Mouse (Mus musculus): ENCODE measurements around the gene Pcnx3. TPM values are rescaled to one million over a fixed set of nuclear protein-coding genes. Genes with fewer than 3 reads are reported as not detected.
A peak's percentile ranks its signal among the peaks of the same experiment; 100 is the strongest.
"Not testable (repeated sequence)": the region's sequence is repeated elsewhere in the genome, so short reads cannot be mapped to it uniquely, and the experiment has no call there.

Pcnx3 gene
- polyA plus RNA-seq, 1 experiment from 2014 or later = 21.3 TPM

DNA sequence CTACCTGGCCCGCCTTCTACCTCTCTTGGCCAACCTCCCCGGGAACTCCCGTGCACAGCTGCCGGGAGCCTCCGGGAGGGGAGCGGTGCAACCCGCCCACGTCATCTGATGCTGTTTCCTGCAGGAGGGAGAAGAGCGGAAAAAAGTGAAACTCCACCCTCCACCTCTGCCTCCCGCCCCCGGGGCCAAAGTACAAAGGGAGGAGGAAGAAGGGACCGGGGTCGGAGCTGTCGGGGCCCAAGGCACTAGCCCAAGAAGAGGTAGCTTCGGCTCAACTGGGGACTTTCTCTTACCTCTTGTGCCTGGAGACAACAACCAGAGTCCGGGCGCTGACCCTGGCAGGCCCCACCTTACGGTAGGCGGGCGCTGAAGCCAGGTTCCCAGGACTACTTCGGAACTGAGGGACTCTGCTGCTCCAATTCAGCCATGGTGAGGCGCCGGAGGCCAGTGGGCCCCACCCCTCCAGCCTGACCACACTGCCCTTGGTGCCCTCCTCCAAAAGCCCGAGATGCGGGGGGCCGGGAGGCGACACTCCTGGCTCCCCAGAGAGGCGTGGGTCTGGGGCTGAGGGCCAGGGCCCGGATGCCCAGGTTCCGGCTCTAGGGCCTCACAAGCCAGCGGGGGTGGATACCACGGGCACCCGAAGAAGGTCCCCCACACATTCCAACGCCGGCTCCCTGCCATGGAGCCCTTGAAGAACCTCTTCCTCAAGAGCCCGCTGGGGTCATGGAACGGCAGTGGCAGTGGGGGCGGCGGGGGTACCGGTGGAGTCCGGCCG lies 1.0 kb upstream of the Pcnx3 start:
- H3K27ac ChIP-seq (ENCODE audit: low read depth, low read length) = peak overlapping the region; percentile 94
- peak overlapping the region; percentile 91 for H3K9ac ChIP-seq (ENCODE audit: low read depth, low read length)
- H3K4me3 ChIP-seq (ENCODE audit: low read depth, low read length) = peak overlapping the region; percentile 93
- H3K4me2 ChIP-seq = peak overlapping the region; percentile 97
- no peaks in the 10 kb centered on the region for H3K9me3 ChIP-seq (replicated peaks; ENCODE audit: control insufficient read depth, low read length)
- peak; percentile 69 for ATAC-seq (replicated peaks; ENCODE audit: insufficient number of reproducible peaks, low FRiP score, low TSS enrichment)
- H3K27me3 ChIP-seq (ENCODE audit: control insufficient read depth, insufficient read depth, low read length) = no peaks in the 10 kb centered on the region
- H3K36me3 ChIP-seq (ENCODE audit: control insufficient read depth, insufficient read depth, low read length) = peaks cover 28% of the 10 kb centered on the region
- WGBS (ENCODE audit: insufficient replicate concordance) = 5% methylated on average over 42 of the region's 42 CpGs
- peaks cover 46% of the 10 kb centered on the region for H3K4me1 ChIP-seq (ENCODE audit: control insufficient read depth, insufficient read depth, low read length)

DNA sequence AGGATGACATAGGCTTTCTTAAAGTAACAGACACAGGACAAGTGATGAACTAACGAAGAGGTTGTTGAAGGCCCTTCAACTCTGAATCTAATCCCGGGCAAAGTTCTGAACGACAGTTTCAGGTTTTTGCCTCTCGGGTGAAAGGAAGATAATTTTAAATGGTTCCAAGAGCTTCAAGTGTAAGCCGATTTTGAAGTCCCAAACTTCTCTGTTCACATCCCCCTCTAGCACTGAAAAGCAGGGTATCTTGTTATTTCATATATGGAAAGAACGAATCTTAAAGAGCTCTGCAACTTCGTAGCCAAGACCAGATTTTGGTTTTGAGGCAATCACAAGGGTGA lies 350 bp upstream of the Pcnx3 start:
- peaks cover 46% of the 10 kb centered on the region for H3K4me1 ChIP-seq (ENCODE audit: control insufficient read depth, insufficient read depth, low read length)

DNA sequence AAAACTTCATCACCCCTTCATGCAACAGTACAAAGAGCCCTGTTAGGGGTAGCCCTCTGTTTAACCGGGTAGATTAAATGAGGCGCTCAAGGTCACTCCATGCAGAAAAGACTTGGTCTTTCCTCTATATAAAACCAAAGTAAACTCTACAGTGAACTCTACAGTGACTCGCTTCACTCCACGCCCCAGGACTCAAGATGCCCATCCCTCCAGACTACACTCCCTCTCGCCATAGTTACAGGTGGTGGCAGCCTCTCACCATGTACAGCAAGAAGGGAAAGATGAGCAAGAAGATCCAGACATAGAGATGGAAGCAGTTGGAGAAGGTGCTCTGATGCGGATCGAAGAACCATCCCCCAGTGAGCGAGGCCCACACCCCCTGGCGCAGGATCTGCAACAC lies 970 bp downstream of the Pcnx3 start:
- WGBS (ENCODE audit: insufficient replicate concordance) = 16% methylated on average over 9 of the region's 9 CpGs
- Histone ChIP-seq H3K9ac (ENCODE audit: low read depth, low read length) (peak overlapping the region; percentile 84), H3K36me3 (ENCODE audit: control insufficient read depth, insufficient read depth, low read length) (peaks cover 34% of the 10 kb centered on the region)

More for the DNA sequence above, 350 bp upstream of the Pcnx3 start:
- Histone ChIP-seq H3K27me3 (ENCODE audit: control insufficient read depth, insufficient read depth, low read length) (no peaks in the 10 kb centered on the region), H3K36me3 (ENCODE audit: control insufficient read depth, insufficient read depth, low read length) (peaks cover 34% of the 10 kb centered on the region), H3K9me3 (replicated peaks; ENCODE audit: control insufficient read depth, low read length) (no peaks in the 10 kb centered on the region), H3K4me3 (ENCODE audit: low read depth, low read length) (peak overlapping the region; percentile 93), H3K4me2 (peak overlapping the region; percentile 97), H3K9ac (ENCODE audit: low read depth, low read length) (peak overlapping the region; percentile 91), H3K27ac (ENCODE audit: low read depth, low read length) (peak overlapping the region; percentile 94)
- under 1% methylated on average over 7 of the region's 7 CpGs for WGBS (ENCODE audit: insufficient replicate concordance)
- no peak for ATAC-seq (replicated peaks; ENCODE audit: insufficient number of reproducible peaks, low FRiP score, low TSS enrichment)

DNA sequence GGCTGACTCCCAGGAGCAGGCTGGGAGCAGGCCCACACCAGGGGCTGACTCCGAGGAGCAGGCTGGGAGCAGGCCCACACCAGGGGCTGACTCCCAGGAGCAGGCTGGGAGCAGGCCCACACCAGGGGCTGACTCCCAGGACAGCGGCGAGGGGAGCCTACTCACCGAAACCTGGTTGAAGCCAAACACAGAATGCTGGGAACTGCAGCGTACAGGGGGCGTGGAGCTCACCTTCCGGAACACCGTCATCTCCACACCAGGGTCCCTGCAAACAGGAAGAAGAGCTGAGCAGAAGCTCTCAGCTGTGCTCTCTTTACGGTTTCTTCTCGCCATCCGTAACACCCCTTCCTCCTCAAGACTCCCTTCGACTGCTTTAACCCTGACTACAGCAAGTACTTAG lies 1.8 kb downstream of the Pcnx3 start:
- peak overlapping the region; percentile 84; the same call in 1 of the 2 replicates for H3K9ac ChIP-seq (ENCODE audit: low read depth, low read length)
- not testable (repeated sequence) for ATAC-seq (replicated peaks; ENCODE audit: insufficient number of reproducible peaks, low FRiP score, low TSS enrichment); H3K27ac ChIP-seq (ENCODE audit: low read depth, low read length); H3K9me3 ChIP-seq (replicated peaks; ENCODE audit: control insufficient read depth, low read length); H3K27me3 ChIP-seq (ENCODE audit: control insufficient read depth, insufficient read depth, low read length)
- H3K36me3 ChIP-seq (ENCODE audit: control insufficient read depth, insufficient read depth, low read length) = peaks cover 34% of the 10 kb centered on the region
- peaks cover 28% of the 10 kb centered on the region for H3K4me1 ChIP-seq (ENCODE audit: control insufficient read depth, insufficient read depth, low read length)
- H3K4me2 ChIP-seq = peak overlapping the region; percentile 97
- peak overlapping the region; percentile 93; the same call in 1 of the 2 replicates for H3K4me3 ChIP-seq (ENCODE audit: low read depth, low read length)
- WGBS (ENCODE audit: insufficient replicate concordance) = 92% methylated on average over 12 of the region's 12 CpGs

More for the DNA sequence above, 970 bp downstream of the Pcnx3 start:
- Histone ChIP-seq H3K4me2 (peak overlapping the region; percentile 97), H3K27me3 (ENCODE audit: control insufficient read depth, insufficient read depth, low read length) (no peaks in the 10 kb centered on the region), H3K4me3 (ENCODE audit: low read depth, low read length) (peak overlapping the region; percentile 93), H3K27ac (ENCODE audit: low read depth, low read length) (peak overlapping the region; percentile 94), H3K9me3 (replicated peaks; ENCODE audit: control insufficient read depth, low read length) (no peaks in the 10 kb centered on the region), H3K4me1 (ENCODE audit: control insufficient read depth, insufficient read depth, low read length) (peaks cover 36% of the 10 kb centered on the region)
- no peak for ATAC-seq (replicated peaks; ENCODE audit: insufficient number of reproducible peaks, low FRiP score, low TSS enrichment)

DNA sequence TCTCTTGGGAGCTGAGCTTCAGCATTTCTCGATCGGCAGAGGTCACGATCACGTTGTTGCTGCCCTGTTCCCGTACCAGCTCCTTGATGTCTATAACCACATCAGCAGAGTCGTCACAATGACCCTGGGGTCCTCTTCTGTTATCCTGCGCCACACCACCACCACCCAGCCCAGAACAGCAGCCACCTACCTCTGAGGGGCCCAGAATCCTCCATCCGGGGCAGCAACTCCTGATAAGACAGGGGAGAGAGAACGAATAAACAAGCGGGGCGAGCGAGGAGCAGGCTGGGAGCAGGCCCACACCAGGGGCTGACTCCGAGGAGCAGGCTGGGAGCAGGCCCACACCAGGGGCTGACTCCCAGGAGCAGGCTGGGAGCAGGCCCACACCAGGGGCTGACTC lies 2.3 kb downstream of the Pcnx3 start:
- peaks cover 34% of the 10 kb centered on the region for H3K36me3 ChIP-seq (ENCODE audit: control insufficient read depth, insufficient read depth, low read length)
- 76% methylated on average over 13 of the region's 13 CpGs for whole genome bisulfite sequencing (ENCODE audit: insufficient replicate concordance)
- peaks cover 24% of the 10 kb centered on the region for H3K4me1 ChIP-seq (ENCODE audit: control insufficient read depth, insufficient read depth, low read length)
- H3K4me3 ChIP-seq (ENCODE audit: low read depth, low read length) = no peak overlapping the region
- H3K9me3 ChIP-seq (replicated peaks; ENCODE audit: control insufficient read depth, low read length) = no peaks in the 10 kb centered on the region
- H3K27ac ChIP-seq (ENCODE audit: low read depth, low read length) = no peak overlapping the region
- H3K9ac ChIP-seq (ENCODE audit: low read depth, low read length) = no peak overlapping the region
- H3K27me3 ChIP-seq (ENCODE audit: control insufficient read depth, insufficient read depth, low read length) = no peaks in the 10 kb centered on the region
- peak overlapping the region; percentile 22 for H3K4me2 ChIP-seq
- ATAC-seq (replicated peaks; ENCODE audit: insufficient number of reproducible peaks, low FRiP score, low TSS enrichment) = no peak

DNA sequence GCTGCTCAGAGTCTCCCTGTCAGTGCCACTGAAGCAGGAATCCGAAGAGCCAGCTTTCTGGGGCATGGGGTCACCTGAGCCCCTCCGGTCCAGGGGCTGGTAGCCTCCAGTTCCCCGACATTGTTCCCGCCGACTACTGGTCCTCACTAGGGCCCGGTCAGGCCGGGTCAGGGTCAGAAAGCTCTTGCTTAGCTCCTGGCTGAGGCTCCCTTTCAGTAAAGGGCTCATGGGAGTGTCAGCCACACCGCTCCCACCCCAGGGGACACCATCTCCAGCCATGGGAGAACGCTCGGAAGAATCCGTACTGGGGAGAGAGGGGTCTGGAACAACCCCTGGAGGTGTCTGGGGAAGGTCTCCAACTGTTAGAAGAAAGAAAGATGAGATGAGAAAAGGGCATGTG lies 2.8 kb downstream of the Pcnx3 start:
- no peak for ATAC-seq (replicated peaks; ENCODE audit: insufficient number of reproducible peaks, low FRiP score, low TSS enrichment)
- no peaks in the 10 kb centered on the region for H3K27me3 ChIP-seq (ENCODE audit: control insufficient read depth, insufficient read depth, low read length)
- H3K27ac ChIP-seq (ENCODE audit: low read depth, low read length) = no peak overlapping the region
- H3K4me3 ChIP-seq (ENCODE audit: low read depth, low read length) = no peak overlapping the region
- WGBS (ENCODE audit: insufficient replicate concordance) = 94% methylated on average over 11 of the region's 11 CpGs
- peaks cover 40% of the 10 kb centered on the region for H3K36me3 ChIP-seq (ENCODE audit: control insufficient read depth, insufficient read depth, low read length)
- peaks cover 18% of the 10 kb centered on the region for H3K4me1 ChIP-seq (ENCODE audit: control insufficient read depth, insufficient read depth, low read length)
- H3K4me2 ChIP-seq = peak overlapping the region; percentile 22; the same call in 1 of the 2 replicates
- no peaks in the 10 kb centered on the region for H3K9me3 ChIP-seq (replicated peaks; ENCODE audit: control insufficient read depth, low read length)
- H3K9ac ChIP-seq (ENCODE audit: low read depth, low read length) = no peak overlapping the region; the same call in 1 of the 2 replicates

DNA sequence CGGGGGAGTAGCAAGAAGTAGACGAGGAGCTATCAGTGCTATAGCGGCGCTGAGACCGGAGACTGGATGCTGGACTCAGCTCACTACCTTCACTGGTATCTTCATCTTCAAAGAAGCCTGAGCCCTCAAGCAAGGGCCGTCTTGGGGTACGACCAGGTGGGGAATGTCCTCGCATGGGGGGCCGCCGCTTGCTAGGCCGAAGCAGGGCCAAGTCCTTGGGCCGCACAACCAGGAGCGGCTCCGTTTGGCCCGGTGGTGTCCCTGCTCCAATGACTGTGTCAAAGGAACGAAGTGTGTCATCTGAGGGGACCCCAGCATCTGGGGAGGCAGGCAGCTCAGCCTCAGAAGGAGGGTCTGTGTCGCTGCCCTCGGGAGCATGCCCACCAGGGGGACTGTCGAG lies 3.3 kb downstream of the Pcnx3 start:
- H3K4me3 ChIP-seq (ENCODE audit: low read depth, low read length) = no peak overlapping the region
- no peak for ATAC-seq (replicated peaks; ENCODE audit: insufficient number of reproducible peaks, low FRiP score, low TSS enrichment)
- H3K27ac ChIP-seq (ENCODE audit: low read depth, low read length) = no peak overlapping the region
- peaks cover 40% of the 10 kb centered on the region for H3K36me3 ChIP-seq (ENCODE audit: control insufficient read depth, insufficient read depth, low read length)
- 92% methylated on average over 19 of the region's 19 CpGs for WGBS (ENCODE audit: insufficient replicate concordance)
- no peak overlapping the region for H3K9ac ChIP-seq (ENCODE audit: low read depth, low read length)
- no peak overlapping the region for H3K4me2 ChIP-seq
- no peaks in the 10 kb centered on the region for H3K27me3 ChIP-seq (ENCODE audit: control insufficient read depth, insufficient read depth, low read length)
- peaks cover 14% of the 10 kb centered on the region for H3K4me1 ChIP-seq (ENCODE audit: control insufficient read depth, insufficient read depth, low read length)
- H3K9me3 ChIP-seq (replicated peaks; ENCODE audit: control insufficient read depth, low read length) = no peaks in the 10 kb centered on the region

DNA sequence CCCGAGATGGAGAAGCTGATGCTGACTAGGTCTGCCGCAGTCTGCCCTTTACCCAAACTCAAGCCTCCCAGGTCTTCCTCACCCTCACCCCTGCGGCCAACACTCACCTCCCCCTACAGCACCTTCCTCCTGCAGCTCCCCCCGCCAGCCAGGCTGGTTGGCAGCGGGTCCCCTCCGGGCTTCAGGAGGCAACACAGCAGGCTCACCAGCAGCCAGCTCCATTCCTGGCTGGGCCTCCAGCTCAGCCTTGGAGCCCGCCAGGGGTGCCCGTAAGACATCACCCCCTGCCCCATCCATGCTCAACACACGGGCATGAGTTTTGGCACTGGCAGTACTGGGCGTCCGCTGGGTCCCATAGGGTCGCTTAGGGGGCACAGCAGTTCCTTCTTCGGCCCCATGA lies 3.7 kb downstream of the Pcnx3 start:
- ATAC-seq (replicated peaks; ENCODE audit: insufficient number of reproducible peaks, low FRiP score, low TSS enrichment) = no peak
- WGBS (ENCODE audit: insufficient replicate concordance) = 88% methylated on average over 13 of the region's 13 CpGs
- no peaks in the 10 kb centered on the region for H3K9me3 ChIP-seq (replicated peaks; ENCODE audit: control insufficient read depth, low read length)
- no peak overlapping the region for H3K9ac ChIP-seq (ENCODE audit: low read depth, low read length)
- H3K27me3 ChIP-seq (ENCODE audit: control insufficient read depth, insufficient read depth, low read length) = no peaks in the 10 kb centered on the region
- no peak overlapping the region for H3K4me3 ChIP-seq (ENCODE audit: low read depth, low read length)
- H3K4me2 ChIP-seq = no peak overlapping the region
- no peak overlapping the region for H3K27ac ChIP-seq (ENCODE audit: low read depth, low read length)
- peaks cover 40% of the 10 kb centered on the region for H3K36me3 ChIP-seq (ENCODE audit: control insufficient read depth, insufficient read depth, low read length)
- peaks cover 10% of the 10 kb centered on the region for H3K4me1 ChIP-seq (ENCODE audit: control insufficient read depth, insufficient read depth, low read length)

DNA sequence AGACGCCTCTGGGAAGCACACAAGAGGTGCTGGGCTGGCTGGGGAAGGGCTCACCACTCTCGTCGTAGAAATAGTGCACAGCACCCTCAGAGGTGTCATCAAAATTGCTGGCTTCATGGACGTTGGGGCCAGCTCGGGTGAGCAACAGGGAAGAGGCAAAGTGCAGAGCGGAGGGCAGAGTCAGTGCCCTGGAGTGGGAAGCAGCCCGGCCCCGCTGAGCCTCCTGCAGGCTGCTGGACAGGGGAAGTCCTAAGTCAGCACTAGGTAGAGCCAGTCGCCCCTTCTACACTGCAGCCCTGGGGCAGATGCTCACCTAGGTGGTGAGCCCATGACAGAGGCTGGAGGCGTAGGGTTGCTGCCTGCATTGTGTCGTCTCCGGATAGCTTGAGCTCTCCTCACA lies 4.5 kb downstream of the Pcnx3 start:
- Histone ChIP-seq H3K4me3 (ENCODE audit: low read depth, low read length) (no peak overlapping the region), H3K4me1 (ENCODE audit: control insufficient read depth, insufficient read depth, low read length) (peaks cover 9% of the 10 kb centered on the region), H3K9ac (ENCODE audit: low read depth, low read length) (no peak overlapping the region), H3K4me2 (no peak overlapping the region), H3K27ac (ENCODE audit: low read depth, low read length) (no peak overlapping the region), H3K9me3 (replicated peaks; ENCODE audit: control insufficient read depth, low read length) (no peaks in the 10 kb centered on the region), H3K27me3 (ENCODE audit: control insufficient read depth, insufficient read depth, low read length) (no peaks in the 10 kb centered on the region), H3K36me3 (ENCODE audit: control insufficient read depth, insufficient read depth, low read length) (peaks cover 46% of the 10 kb centered on the region)
- WGBS (ENCODE audit: insufficient replicate concordance) = 90% methylated on average over 12 of the region's 12 CpGs
- ATAC-seq (replicated peaks; ENCODE audit: insufficient number of reproducible peaks, low FRiP score, low TSS enrichment) = no peak

All from heart, embryonic 11.5 days (tissue).